Mouse (Mus musculus): ENCODE measurements around the gene Ephb6. TPM values are rescaled to one million over a fixed set of nuclear protein-coding genes. Genes with fewer than 3 reads are reported as not detected.

The Ephb6 gene
- 10 to 100 TPM; 32.2 to 42.9 TPM for total RNA-seq (2023)

DNA sequence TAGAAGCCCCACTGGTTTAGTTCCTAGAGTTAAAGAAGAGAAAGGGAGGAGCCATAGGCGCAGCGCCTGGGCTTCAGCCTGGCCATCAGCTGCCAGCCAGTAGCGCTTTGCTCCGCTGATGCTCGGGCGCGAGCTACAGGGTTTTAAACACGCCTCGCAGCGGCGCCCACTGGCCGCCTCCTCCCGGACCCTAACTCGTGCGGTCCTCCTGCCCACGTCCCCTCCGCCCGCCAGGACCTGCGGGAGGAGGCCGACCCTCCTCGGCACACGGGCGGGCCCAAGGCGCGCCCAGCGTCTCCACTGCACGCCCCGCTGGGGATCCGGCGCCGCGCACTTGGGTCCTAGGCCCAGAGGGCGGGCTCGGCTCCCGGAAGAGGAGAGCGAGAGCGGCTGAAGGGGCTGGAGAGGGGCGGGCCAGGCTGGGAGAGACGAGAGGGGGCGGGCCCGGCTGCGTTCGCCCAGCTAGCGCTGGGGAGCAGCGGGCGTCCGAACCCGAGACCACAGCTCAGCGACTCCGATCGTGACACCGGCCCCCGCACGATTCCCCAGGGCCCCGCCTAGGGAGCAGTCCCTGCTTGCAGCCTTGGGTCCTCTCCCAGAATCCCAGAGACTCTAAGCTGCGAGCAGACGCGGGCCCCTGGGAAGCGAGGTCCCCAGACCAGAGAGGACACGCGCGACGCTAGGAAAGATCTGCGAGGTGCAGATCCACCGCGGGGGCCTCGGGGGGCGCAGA, at the start of gene Ephb6:
Ephb6 (plus strand) TSS at position 422 of the 733 bp plus-strand sequence.

DNA sequence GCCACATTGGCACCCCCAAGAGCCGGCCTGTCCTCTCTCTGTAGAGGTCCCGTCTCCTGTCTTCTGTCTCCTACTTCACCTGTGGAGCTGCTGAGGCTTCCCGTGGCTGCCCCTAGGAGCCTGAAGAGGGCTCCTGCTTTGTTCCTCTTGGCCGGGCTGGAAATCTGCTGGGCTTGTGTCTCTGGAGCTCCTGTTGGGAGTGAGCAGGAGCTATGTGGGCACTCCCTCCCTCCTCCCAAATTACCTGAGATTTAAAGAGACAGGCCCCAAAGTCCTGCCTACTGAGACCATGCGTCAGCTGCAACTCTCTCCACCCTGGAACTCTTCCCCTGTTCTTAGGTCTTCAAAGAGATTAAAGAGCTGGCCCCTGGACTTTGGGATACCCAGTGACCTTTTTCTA, 30.9 kb downstream of the Ephb6 start, which contains the start of gene Trpv6:
Trpv6 (minus strand) TSS at position 228 of the 400 bp plus-strand sequence.

Other genes starting within 250 kb of the Ephb6 start
- not detected for gene Prss3, start 227.8 kb upstream of the Ephb6 start, total RNA-seq (2023)
- gene Gm5771, start 213.1 kb upstream of the Ephb6 start, total RNA-seq (2023): not detected
- not detected for gene Gm10334, start 159.3 kb upstream of the Ephb6 start, total RNA-seq (2023)
- not detected for gene Prss1, start 146.6 kb upstream of the Ephb6 start, total RNA-seq (2023)
- 1 to 10 TPM in 1 of 2 experiments, under 1 TPM in 1; 0.74 to 1.4 TPM for gene Prss2, start 83.7 kb upstream of the Ephb6 start, total RNA-seq (2023)
- not detected for gene Trpv6, start 30.9 kb downstream of the Ephb6 start, total RNA-seq (2023)
- gene Trpv5, start 75.3 kb downstream of the Ephb6 start, total RNA-seq (2023): not detected
- not detected for gene Llcfc1, start 78.9 kb downstream of the Ephb6 start, total RNA-seq (2023)
- gene Kel, start 98.9 kb downstream of the Ephb6 start, total RNA-seq (2023): 1 to 10 TPM; 3.3 TPM
- not detected for gene Olfr459, start 169.7 kb downstream of the Ephb6 start, total RNA-seq (2023)
- gene Pip, start 242.1 kb downstream of the Ephb6 start, total RNA-seq (2023): not detected
- gene Sval2, start 247.5 kb downstream of the Ephb6 start, total RNA-seq (2023): not detected